Mouse (Mus musculus) T-helper 1 cell (primary cell): ENCODE measurements around the gene Nr5a2.
"Not testable (repeated sequence)": the region's sequence is repeated elsewhere in the genome, so short reads cannot be mapped to it uniquely, and the experiment has no call there.

Experiments
- in situ Hi-C: fragments of 300-600 bp; cut with MboI, MseI; formaldehyde crosslinking; loops from one replicate; pipeline ENCODE4 v1.15.1; 2025; ENCODE audit warnings: high pct_unique_total_duplicates

Gene Nr5a2

DNA sequence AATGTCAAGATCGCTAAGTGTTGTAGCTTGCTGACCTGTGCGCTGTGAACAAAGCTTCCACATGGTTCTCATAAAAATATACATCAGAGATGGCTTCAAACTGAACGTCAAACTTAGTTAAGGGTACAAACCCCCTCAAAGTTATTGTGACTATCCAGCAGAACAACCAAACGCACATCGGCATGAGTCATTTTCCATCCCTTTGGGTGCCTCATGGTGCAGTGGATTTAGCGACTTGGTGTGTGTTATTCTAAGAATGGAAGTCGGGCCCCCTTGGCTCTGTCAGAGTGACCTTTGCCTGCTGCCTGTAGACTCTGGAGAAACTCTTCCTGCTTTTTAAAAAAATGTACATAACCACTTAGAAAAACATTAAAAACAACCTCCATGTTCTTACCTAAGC is 119.7 kb downstream of the Nr5a2 start:
- in situ Hi-C loops: no loop called here

- in situ Hi-C loops: no loop called here
Observed at GRCm38 (mm10) chr1:136839202-136839601, 121.0 kb downstream of the Nr5a2 start.

GRCm38 (mm10) chr1:136832305-136833152 is 127.7 kb downstream of the Nr5a2 start:
- in situ Hi-C loops: no loop called here

GRCm38 (mm10) chr1:136830992-136831391 is 129.3 kb downstream of the Nr5a2 start:
- in situ Hi-C loops: no loop called here

DNA sequence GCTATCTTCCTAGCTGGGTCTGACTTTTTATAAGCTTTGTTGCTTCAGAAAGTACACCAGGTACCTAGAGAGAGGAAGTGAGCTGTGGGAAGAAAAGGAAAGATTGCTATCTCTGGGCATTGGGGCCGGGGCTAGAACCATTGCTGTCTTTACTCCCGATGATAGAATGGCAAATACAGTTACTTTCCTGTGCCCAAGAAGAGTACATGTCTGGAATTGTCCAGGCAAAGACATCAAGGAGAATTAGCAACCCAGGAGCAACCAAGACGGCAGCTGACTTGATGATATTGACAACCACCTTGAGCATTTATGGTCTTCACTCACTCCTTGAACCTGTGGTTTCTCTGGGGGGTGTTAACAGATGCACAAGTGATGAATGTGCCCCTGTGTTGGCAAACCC is 130.3 kb downstream of the Nr5a2 start:
- in situ Hi-C loops: no loop called here

GRCm38 (mm10) chr1:136823897-136824296 is 136.4 kb downstream of the Nr5a2 start:
- in situ Hi-C loops: no loop called here

GRCm38 (mm10) chr1:136800625-136801024 is 159.6 kb downstream of the Nr5a2 start:
- in situ Hi-C loops: no loop called here

GRCm38 (mm10) chr1:136796361-136797090 is 163.7 kb downstream of the Nr5a2 start:
- in situ Hi-C loops: no loop called here

DNA sequence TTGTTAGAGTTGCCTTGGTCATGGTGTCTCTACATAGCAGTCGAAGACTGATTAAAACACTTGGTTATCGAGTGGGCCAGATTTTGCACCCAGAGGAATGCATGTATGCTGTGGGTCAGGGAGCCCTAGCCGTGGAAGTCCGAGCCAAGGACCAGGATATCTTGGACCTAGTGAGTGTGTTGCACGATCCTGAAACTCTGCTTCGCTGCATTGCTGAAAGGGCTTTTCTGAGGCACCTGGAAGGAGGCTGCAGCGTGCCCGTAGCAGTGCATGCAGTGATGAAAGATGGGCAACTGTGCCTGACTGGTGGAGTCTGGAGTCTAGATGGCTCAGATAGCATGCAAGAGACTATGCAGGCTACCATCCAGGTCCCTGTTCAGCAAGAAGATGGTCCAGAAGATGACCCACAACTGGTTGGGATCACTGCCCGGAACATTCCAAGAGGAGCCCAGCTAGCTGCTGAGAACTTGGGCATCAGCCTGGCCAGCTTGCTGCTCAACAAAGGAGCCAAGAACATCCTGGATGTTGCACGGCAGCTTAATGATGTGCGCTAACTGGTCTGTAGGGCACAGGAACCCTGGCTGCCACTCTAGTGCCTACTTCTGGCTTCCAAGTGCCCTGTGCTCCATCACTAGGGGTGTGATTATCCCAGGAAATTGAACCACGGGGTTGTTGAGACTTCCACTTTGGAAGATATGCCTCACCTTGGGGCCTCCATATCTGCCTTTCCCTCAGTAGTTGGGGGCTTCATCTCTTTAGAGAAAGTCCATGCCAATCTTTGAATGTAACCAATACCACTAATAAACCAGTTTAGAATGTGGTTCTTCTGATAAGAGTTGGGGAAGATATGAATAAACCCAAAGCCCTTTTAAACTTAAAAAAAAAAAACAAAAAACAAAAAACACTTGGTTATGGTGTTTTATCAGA is 167.0 kb downstream of the Nr5a2 start:
- in situ Hi-C loops: not testable (repeated sequence)
